Mouse (Mus musculus) intestine, postnatal 0 days (tissue): ENCODE results near the gene Stra6l. TPM values are rescaled to one million over a fixed set of nuclear protein-coding genes. Genes with fewer than 3 reads are reported as not detected.
A peak's percentile ranks its signal among the peaks of the same experiment; 100 is the strongest.

Experiments used
- ATAC-seq: fragments of 200-750 bp; cut with Nextera tagmentation; 2 replicates; pipeline ENCODE4 v1.8.0; 2017; ENCODE audit warnings: mild to moderate bottlenecking, moderate TSS enrichment, moderate library complexity
- H3K27ac ChIP-seq: fragments of 300-500 bp; sonication (generic); 2 replicates; pipeline ENCODE4 v1.5.1; 2014; ENCODE audit warnings: mild to moderate bottlenecking, low read depth, low read length, moderate library complexity
- H3K27me3 ChIP-seq: fragments of 300-500 bp; sonication (generic); replicated peaks from 2 replicates; pipeline ENCODE4 v1.6.1; 2014; ENCODE audit warnings: low read length, mixed read lengths; ENCODE audit not compliant: control insufficient read depth, insufficient read depth
- H3K36me3 ChIP-seq: fragments of 300-500 bp; sonication (generic); 2 replicates; pipeline ENCODE4 v1.6.1; 2014; ENCODE audit warnings: mild to moderate bottlenecking, moderate library complexity; ENCODE audit not compliant: control insufficient read depth, insufficient read depth
- H3K4me1 ChIP-seq: fragments of 300-500 bp; sonication (generic); replicated peaks from 2 replicates; pipeline ENCODE4 v1.6.1; 2014; ENCODE audit warnings: antibody characterized with exemption, low read length, mixed read lengths; ENCODE audit not compliant: control insufficient read depth, insufficient read depth
- H3K4me2 ChIP-seq: fragments of 300-500 bp; sonication (generic); replicated peaks from 2 replicates; pipeline ENCODE4 v1.6.1; 2014; ENCODE audit warnings: low read depth, mild to moderate bottlenecking, moderate library complexity
- H3K4me3 ChIP-seq: fragments of 300-500 bp; sonication (generic); 2 replicates; pipeline ENCODE4 v1.5.1; 2014; ENCODE audit warnings: low read depth, low read length
- H3K9ac ChIP-seq: fragments of 300-500 bp; sonication (generic); 2 replicates; pipeline ENCODE4 v1.6.1; 2014; ENCODE audit warnings: mild to moderate bottlenecking, low read depth, low read length
- H3K9me3 ChIP-seq: fragments of 300-500 bp; sonication (generic); 2 replicates; pipeline ENCODE4 v1.6.1; 2016; ENCODE audit warnings: mixed run types; ENCODE audit not compliant: control insufficient read depth
- CTCF ChIP-seq: sonication (generic); IDR thresholded peaks from 2 replicates; pipeline ENCODE4 v1.5.1; 2016; ENCODE audit warnings: low read depth, mild to moderate bottlenecking, control low read depth, antibody characterized with exemption, moderate library complexity
- whole genome bisulfite sequencing: fragments of 180-500 bp; shearing (Covaris S2); extraction: QIAGEN DNeasy Blood & Tissue Kit; methylation state at CpG from one replicate; pipeline ENCODE4 v1.1.7; 2014; 5-methylcytosine and 5-hydroxymethylcytosine counted together
- polyA plus RNA-seq: library from polyadenylated mRNA; unstranded; fragments of >200 nt; fragmentation: Nextera tagmentation; extraction: Ambion mirVana; gene quantifications from 2 replicates; pipeline ENCODE4 v1.2.1, GENCODE M21; 2015

The Stra6l gene
- polyA plus RNA-seq, 1 experiment from 2014 or later = 47.9 TPM

DNA sequence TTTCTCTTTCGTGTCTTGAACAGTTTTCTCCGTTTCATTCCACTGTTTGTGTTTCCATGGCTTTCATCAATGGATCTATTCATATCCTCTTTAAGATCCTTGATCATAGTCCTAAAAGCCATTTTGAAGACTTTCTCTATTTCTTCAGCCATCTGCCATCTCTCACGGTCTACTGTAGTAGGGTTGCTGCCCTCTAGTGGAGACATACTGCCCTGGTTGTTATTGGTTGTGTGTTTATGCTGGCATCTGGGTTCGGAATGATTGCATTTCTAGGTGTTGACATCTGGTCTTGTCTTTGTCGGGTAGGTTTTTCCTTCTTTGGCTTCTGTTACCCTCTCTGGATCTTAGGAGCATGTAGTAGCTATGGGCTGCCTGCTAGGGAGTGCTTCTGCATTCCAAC is 30.5 kb downstream of the Stra6l start:
- H3K4me3 ChIP-seq = no peak overlapping the region
- TF ChIP-seq CTCF = peak; percentile 85
- H3K4me1 ChIP-seq = no peaks in the 10 kb centered on the region
- H3K27me3 ChIP-seq = no peaks in the 10 kb centered on the region
- H3K27ac ChIP-seq = no peak overlapping the region
- peaks cover 3% of the 10 kb centered on the region; the same call in 1 of the 2 replicates for H3K9me3 ChIP-seq
- H3K36me3 ChIP-seq = peaks cover 49% of the 10 kb centered on the region; the same call in 1 of the 2 replicates
- 49% methylated on average over 5 of the region's 5 CpGs for WGBS
- H3K4me2 ChIP-seq = no peak overlapping the region
- ATAC-seq = no peak
- no peak overlapping the region for H3K9ac ChIP-seq

DNA sequence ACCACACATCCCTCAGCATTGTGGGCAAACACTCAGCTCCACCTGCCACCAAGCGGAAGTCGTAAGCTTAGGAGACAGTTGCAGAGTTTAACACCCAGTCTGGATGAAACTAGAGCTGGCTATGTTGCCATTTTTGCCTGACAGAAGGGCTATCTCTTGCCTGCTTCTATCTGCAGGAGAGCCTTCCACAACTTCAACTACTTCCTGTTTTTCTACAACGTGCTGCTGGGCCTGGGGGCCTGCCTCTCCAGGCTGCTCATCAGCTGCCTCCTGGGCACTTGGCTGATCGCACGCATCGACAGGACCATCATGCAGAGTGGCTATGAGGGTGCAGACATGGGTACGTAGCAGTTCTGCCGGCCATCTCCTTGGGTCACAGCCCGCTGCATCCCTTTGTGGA is 34.1 kb downstream of the Stra6l start:
- TF ChIP-seq CTCF = no peak

DNA sequence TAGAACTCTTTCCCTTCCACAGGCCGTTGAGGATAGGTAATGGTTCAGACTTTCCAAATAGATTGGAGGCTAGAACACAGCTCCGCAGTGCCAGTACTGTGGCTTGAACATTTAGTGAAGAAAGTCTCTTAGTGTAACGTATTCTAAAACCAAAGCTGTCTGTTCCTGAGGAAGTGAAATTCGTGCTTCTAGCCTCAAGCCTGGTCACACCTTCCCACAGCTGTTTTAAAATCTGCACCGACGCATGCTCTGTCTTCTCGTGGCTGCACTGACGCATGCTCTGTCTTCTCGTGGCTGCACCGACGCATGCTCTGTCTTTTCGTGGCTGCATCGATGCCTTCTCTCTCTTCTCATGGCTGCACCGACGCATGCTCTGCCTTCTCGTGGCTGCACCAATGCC is 34.8 kb downstream of the Stra6l start:
- Histone ChIP-seq H3K36me3 (peaks cover 26% of the 10 kb centered on the region; the same call in 1 of the 2 replicates), H3K27me3 (no peaks in the 10 kb centered on the region), H3K4me2 (no peak overlapping the region), H3K4me3 (no peak overlapping the region), H3K9me3 (no peaks in the 10 kb centered on the region), H3K27ac (no peak overlapping the region), H3K4me1 (no peaks in the 10 kb centered on the region), H3K9ac (no peak overlapping the region)
- no peak for TF ChIP-seq CTCF
- no peak for ATAC-seq
- 88% methylated on average over 16 of the region's 16 CpGs for WGBS

More for the DNA sequence above, 34.1 kb downstream of the Stra6l start:
- 82% methylated on average over 9 of the region's 9 CpGs for WGBS
- Histone ChIP-seq H3K36me3 (peaks cover 32% of the 10 kb centered on the region; the same call in 1 of the 2 replicates), H3K4me2 (no peak overlapping the region), H3K27ac (no peak overlapping the region), H3K9me3 (no peaks in the 10 kb centered on the region), H3K4me1 (no peaks in the 10 kb centered on the region), H3K4me3 (no peak overlapping the region), H3K9ac (no peak overlapping the region), H3K27me3 (no peaks in the 10 kb centered on the region)
- ATAC-seq = no peak

DNA sequence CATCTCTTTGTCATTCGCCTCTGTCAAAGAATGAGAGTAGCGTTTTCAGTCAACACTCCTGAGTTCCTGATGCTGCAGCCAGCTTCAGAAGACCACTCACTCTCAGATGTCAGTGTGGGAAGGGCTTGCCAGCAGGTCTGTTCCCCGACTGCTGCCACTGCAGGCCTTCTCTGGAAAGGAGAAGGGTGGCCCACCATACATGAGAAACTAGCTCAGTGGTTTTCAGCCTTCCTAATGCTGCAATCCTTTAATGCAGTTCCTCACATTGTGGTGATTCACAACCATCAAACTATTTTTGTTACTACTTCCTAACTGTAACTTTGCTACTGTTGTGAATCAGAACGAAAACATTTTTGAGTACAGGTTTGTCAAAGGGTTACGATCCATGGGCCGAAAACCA is 41.0 kb downstream of the Stra6l start:
- no peaks in the 10 kb centered on the region for H3K9me3 ChIP-seq
- no peak overlapping the region for H3K4me2 ChIP-seq
- 79% methylated on average over 6 of the region's 6 CpGs for WGBS
- no peak overlapping the region for H3K4me3 ChIP-seq
- H3K4me1 ChIP-seq = no peaks in the 10 kb centered on the region
- H3K36me3 ChIP-seq = peaks cover 6% of the 10 kb centered on the region; the same call in 1 of the 2 replicates
- ATAC-seq = no peak
- no peak for TF ChIP-seq CTCF
- 0 out of 2 replicates have a peak, but pooled peaks cover 4% of the 10 kb centered on the region for H3K27me3 ChIP-seq
- H3K27ac ChIP-seq = no peak overlapping the region
- H3K9ac ChIP-seq = no peak overlapping the region

DNA sequence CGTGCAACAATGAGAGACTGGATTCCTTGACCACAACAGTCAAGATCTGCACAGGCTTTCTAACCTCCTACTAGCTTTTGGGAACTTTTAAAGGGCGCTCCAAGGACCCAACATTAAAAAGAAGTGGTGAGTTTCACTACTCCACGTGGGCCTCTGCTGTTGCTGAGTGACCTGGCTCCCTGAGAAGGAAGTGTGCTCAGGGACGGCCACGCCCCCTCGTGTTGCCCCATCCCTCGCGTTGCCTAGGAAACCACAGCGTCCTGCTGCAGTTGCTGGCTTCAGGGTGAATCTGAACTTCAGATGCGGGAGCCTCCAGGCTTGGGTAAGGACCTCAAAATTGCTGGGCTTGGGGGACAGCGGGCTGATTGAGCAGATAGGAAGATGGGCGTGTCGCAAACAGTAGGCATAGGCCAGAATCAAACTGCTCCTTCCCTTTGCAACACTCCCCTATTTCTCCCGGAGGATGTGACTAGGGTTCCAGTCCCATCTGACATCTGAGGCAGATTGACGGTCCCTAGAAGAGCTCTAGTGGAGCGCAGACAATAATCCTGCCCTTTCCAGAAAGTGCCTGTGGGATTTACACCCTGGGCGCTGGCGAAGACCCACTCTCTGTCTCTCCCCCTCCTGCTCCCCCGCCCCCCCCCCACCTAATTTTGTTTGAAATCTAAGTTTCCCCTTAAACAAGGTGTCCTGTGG is 41.8 kb downstream of the Stra6l start, which contains the start of gene Ccdc180:
TSS of gene Ccdc180 (plus strand) at position 238 of the 696 bp plus-strand sequence.
- WGBS = 18% methylated on average over 19 of the region's 19 CpGs

DNA sequence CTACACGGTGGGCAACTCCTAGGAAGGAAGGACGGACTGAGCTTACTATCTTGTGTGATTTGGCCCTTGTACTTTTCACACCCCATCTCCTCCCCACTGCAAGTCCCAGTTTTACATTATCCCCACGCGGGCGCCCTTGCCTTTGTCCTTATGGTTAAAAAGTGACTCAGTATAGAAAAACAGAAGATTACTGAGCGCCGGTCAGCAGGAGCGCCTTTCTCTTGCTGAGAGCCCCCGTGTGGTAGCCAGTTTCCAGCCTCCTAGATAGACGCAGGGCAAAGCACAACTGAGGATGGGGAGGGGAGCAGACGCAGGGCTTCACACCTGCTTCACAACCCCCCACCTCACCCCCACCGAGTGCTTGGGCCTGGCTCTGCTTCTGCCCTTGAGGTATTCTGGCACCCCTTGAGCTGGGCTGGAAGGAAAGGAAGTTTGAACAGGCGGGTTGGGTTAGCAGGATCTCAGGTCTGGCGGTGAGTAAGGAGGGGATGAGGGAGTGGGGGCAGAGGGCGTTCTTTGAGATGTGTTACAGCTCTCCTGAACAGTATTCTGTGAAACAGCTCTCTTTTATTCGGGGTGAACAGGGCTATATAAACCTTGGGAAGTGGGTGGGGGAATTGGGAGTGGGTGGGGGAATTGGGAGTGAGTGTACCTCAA is 48.1 kb downstream of the Stra6l start:
- ATAC-seq = 0 out of 2 replicates have a peak, but pooled peaks have one; percentile 22
- Histone ChIP-seq H3K4me1 (no peaks in the 10 kb centered on the region), H3K9me3 (no peaks in the 10 kb centered on the region), H3K4me2 (no peak overlapping the region), H3K27ac (no peak overlapping the region), H3K9ac (no peak overlapping the region), H3K4me3 (no peak overlapping the region), H3K27me3 (0 out of 2 replicates have a peak, but pooled peaks cover 4% of the 10 kb centered on the region), H3K36me3 (no peaks in the 10 kb centered on the region)
- 11% methylated on average over 16 of the region's 16 CpGs for WGBS
- TF ChIP-seq CTCF = peak; percentile 25; the same call in 1 of the 2 replicates

More for the DNA sequence above, 41.8 kb downstream of the Stra6l start, which contains the start of gene Ccdc180:
- no peak within 1 kb of the TSS for H3K9ac ChIP-seq
- H3K4me3 ChIP-seq = no peak within 1 kb of the TSS
- no peaks in the 10 kb centered on the region for H3K9me3 ChIP-seq
- H3K4me2 ChIP-seq = no peak within 1 kb of the TSS
- peak; percentile 79 for ATAC-seq
- H3K27ac ChIP-seq = no peak within 1 kb of the TSS
- TF ChIP-seq CTCF = no peak
- H3K27me3 ChIP-seq = 0 out of 2 replicates have a peak, but pooled peaks cover 4% of the 10 kb centered on the region
- no peaks in the 10 kb centered on the region for H3K4me1 ChIP-seq
- H3K36me3 ChIP-seq = peaks cover 5% of the 10 kb centered on the region; the same call in 1 of the 2 replicates
